Mouse (Mus musculus): ENCODE measurements around the gene Btbd18.

The Btbd18 gene

DNA sequence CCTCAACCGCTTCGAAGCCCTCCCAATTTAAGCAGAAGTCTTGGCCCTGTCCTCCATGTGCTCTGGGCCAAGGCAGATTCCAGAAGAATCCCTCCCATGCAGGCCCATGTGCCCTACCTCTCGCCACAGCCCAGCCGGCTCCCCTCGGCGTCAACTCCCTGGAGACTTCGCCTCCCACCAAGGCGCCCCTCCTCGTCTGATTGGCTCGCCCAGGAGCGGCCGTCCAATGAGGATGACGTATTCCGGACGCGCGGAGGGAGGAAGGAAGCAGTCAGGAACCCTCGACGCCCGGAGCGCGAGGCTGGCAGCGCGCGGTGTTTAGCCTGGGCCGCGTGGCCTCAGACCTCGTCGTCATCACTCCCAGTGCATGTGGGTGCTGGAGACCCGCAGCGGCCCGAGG, at the start of gene Btbd18:
Gene Btbd18 (plus strand): TSS at position 274 of the 400 bp plus-strand sequence.
- in situ Hi-C loops (cut with MboI; ENCODE audit: unreplicated experiment in 2 of 2), result no loop called here

DNA sequence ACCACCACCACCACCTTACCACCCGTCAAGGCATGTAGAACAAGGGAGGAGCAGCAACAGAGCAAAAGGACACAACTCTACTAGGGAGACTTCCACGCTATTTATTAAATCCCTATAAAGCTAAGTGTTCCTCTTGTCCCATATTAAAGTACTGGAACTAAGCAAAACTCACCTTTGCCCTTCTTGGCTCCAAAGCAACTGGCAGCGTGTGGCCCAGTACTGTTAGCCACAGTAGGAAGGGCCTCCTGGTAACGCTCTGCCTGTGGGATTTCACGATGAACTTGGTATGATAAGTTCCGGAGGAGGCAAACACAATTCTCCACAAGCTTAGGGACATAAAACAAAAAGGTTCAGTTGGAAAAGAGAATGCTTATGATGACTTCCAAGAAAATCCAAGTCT, 46.1 kb upstream of the Btbd18 start:
- in situ Hi-C loops (cut with MboI; ENCODE audit: unreplicated experiment in 2 of 2), result loop anchor here (10.0 to 25.0 kb wide), 4 partner anchors 52 to 650 kb away; no protein-coding TSS in a partner anchor

- in situ Hi-C loops (cut with MboI; ENCODE audit: unreplicated experiment in 2 of 2), result loop anchor here (5.0 to 25.0 kb wide), 5 partner anchors 44 to 644 kb away; no protein-coding TSS in a partner anchor
Observed at GRCm38 (mm10) chr2:84617637-84618515, 41.0 kb upstream of the Btbd18 start.

DNA sequence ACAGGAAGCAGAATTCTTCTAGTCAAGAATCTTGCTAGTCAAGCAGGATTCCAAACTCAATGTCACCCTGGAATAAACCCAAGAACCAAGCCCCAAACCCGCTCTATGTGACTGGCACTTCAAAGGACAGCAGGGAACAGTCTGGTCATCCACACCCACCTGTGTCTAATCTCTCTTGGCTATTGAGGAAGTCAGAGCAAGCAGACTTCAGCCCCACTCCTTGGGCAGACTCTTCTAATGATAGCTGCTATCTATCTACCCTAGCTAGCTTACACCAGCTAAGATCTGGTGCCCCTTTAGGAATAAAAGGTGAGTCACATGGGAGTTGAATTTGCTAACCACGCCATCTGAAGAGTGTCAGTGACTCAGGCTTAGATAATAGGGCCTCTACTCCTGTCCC, 40.0 kb upstream of the Btbd18 start:
- in situ Hi-C loops (cut with MboI; ENCODE audit: unreplicated experiment in 2 of 2), result loop anchor here (5.0 to 25.0 kb wide), 5 partner anchors 43 to 643 kb away; no protein-coding TSS in a partner anchor

DNA sequence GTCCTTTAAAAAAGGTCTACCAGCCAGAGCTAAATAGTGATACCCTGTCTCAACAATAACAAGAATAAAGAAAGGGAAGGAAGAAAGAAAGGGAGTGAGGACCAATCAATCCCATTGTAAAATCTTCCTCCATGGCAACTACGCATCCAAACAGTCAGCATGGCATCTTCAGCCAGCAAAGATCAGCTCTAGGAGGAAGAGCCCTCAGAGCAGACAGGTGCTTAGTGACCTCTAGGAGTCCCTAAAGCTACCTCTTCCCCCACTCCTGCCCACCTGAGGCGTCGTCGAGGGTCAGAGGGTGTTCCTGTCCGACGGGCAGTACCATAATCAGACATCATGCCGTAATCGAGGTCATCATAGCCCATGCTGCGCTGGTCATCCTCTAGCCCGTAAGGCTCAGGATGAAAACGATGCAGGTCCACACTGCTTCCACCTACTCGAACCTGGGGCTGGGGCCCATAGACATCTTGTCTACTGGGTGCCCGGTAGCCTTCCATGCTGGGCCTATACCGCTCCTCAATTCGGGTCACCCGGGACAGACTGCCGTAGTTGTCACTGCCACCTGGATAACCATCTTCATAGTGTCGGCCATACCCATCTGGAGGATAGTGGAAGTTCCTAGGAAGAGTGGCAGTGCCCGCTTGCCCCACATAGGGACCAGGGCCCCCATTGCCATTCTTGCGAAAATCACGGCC, 39.1 kb upstream of the Btbd18 start:
- in situ Hi-C loops (cut with MboI; ENCODE audit: unreplicated experiment in 2 of 2), result loop anchor here (5.0 to 25.0 kb wide), 5 partner anchors 43 to 643 kb away; no protein-coding TSS in a partner anchor

DNA sequence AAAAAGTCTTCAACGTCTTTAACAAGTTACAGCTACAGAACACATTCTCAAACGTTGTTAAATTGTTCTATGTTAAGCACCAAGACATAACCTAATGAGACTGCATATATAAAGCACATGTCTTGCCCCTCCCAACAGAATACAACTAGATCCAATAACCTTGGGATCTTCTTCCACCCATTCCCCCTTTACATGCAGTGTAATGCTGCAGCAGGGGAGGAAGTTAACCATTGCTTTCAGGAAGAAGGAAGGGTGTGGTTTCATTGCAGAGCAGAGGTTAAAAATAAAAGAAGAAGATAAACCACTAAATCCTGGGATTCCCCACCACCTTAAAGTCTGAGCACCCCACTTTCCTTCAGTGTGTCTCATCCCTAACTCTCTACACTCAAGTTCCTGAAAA, 36.2 kb upstream of the Btbd18 start:
- in situ Hi-C loops (cut with MboI; ENCODE audit: unreplicated experiment in 2 of 2), result loop anchor here in 1 of 2 experiments (25.0 kb wide), 1 partner anchor 640 kb away; no protein-coding TSS in a partner anchor

- in situ Hi-C loops (cut with MboI; ENCODE audit: unreplicated experiment in 2 of 2), result loop anchor here in 1 of 2 experiments (25.0 kb wide), 1 partner anchor 639 kb away; no protein-coding TSS in a partner anchor
Observed at GRCm38 (mm10) chr2:84623428-84624119, 35.3 kb upstream of the Btbd18 start.

DNA sequence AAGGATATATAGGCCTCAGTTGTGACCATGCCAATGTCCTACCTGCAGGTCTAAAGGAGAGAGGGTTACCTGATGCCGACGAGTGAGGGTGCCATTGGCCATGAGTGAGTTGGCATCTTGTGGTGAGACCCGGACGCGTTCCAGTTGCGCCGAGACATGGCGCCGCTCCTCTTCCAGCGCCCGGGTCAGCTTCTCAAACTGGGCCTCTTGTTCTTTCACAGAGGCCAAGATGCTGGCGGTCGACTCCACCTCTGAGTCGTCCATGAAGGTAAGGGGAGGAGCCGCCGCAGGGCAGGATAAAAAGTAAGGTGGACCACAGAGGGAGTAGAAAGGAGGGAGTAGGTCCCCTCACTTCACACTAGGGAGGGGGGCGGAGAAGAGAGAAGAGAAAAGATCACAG, 34.7 kb upstream of the Btbd18 start:
- in situ Hi-C loops (cut with MboI; ENCODE audit: unreplicated experiment in 2 of 2), result loop anchor here in 1 of 2 experiments (25.0 kb wide), 1 partner anchor 638 kb away; no protein-coding TSS in a partner anchor

DNA sequence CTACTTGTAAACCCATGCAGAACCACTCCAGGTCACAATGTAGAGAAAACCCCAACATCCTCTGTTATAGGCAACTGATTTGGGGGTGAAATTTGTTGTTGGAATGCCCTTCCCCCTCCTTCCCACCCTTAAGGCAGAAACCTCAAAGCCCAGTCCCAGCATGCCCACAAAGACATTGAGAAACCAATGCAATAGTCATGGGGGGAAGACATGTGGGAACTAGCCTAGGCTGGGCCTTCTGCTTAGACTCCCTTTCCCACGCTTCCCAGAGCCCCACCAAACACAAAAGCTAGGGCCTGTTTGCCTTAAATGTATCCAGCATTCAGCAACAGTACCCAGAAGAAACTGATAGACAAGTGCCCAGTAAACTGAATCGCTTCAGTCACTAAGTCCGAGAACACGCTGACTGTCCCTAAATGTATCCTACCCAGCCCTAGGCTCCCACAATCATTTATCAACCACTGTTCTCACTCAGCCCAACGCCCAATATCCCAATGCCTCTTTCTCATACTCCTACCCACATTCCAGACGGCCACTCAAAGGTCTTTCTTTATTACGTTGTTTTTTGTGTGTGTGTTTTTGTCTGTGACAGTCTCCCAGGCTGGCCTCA, 32.4 kb upstream of the Btbd18 start:
- in situ Hi-C loops (cut with MboI; ENCODE audit: unreplicated experiment in 2 of 2), result no loop called here

DNA sequence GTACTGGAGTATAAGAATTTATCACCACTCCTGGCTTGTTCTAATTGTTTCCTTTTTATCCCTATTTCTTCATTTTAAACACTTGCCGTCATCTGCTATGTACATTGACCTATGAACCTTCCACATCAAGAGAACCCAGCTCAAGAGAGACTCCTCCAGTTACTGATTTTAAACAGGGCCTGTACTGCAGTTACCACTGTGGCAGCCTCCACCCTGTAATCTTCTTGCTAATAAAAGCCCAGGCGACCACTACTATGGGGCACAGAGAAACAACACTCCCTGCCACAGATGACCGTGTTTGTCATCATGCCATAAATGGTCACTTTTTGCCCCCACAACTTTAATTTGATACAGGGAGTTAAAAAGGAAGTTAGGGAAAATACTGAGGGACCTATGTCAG, 31.8 kb upstream of the Btbd18 start:
- in situ Hi-C loops (cut with MboI; ENCODE audit: unreplicated experiment in 2 of 2), result no loop called here

- in situ Hi-C loops (cut with MboI; ENCODE audit: unreplicated experiment in 2 of 2), result no loop called here
Observed at GRCm38 (mm10) chr2:84632001-84632400, 26.9 kb upstream of the Btbd18 start.

DNA sequence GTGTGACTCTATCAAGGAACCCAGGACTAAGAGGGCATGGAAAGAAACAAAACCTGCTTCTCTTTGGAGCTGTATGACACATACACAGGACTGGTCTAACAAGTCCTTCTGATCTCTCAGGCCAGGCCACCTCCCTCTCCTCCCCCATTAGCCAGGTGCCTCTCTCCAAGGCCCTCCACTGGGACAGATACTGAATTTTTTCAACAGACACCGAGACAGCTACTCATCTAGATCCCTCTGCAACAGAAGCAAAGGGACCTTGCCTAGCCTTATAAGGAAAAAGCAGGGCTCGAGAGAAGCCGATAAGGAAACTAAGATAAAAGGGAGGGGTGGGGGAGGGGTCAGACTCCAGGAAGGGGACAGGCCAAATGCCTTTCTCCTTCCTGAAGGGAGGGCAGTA, 25.9 kb upstream of the Btbd18 start:
- in situ Hi-C loops (cut with MboI; ENCODE audit: unreplicated experiment in 2 of 2), result no loop called here

GRCm38 (mm10) chr2:84634006-84634405, 24.9 kb upstream of the Btbd18 start:
- in situ Hi-C loops (cut with MboI; ENCODE audit: unreplicated experiment in 2 of 2), result no loop called here

GRCm38 (mm10) chr2:84634934-84635482, 23.9 kb upstream of the Btbd18 start:
- in situ Hi-C loops (cut with MboI; ENCODE audit: unreplicated experiment in 2 of 2), result no loop called here

- in situ Hi-C loops (cut with MboI; ENCODE audit: unreplicated experiment in 2 of 2), result no loop called here
Observed at GRCm38 (mm10) chr2:84635611-84636010, 23.3 kb upstream of the Btbd18 start.

DNA sequence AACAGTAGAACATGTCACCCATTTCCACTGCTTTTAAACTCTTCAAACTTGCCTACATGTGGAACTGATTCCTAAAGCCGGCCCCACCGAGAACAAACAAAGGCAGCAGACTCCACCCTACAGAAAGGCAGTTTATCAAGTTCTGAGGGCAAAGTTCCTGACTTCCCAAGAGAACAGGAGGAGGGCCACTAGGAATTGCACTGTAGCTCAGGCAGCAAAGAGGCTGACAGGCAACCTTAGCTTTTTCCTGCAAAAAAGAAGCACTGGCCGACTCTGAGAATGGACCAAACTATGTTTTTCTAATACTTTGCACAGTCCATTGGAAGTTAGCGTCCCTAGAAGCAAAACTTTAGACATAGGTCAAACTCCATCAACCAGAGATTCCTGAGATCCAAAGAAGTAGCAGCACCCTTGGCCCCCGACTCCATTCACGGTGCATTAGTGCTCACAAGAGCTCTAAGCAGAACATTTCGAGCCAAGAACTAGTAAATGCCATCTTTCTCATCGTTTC, 22.6 kb upstream of the Btbd18 start:
- in situ Hi-C loops (cut with MboI; ENCODE audit: unreplicated experiment in 2 of 2), result no loop called here

GRCm38 (mm10) chr2:84637452-84638165, 21.3 kb upstream of the Btbd18 start:
- in situ Hi-C loops (cut with MboI; ENCODE audit: unreplicated experiment in 2 of 2), result no loop called here

GRCm38 (mm10) chr2:84638428-84639220, 20.3 kb upstream of the Btbd18 start:
- in situ Hi-C loops (cut with MboI; ENCODE audit: unreplicated experiment in 2 of 2), result no loop called here
